Mouse (Mus musculus) heart, embryonic 10.5 days (tissue): ENCODE results near the gene Dnase1. TPM values are rescaled to one million over a fixed set of nuclear protein-coding genes. Genes with fewer than 3 reads are reported as not detected.

Experiments used
- DNase-seq: peaks from one replicate; pipeline ENCODE4 v3.0.0-alpha.2; 2017; ENCODE audit warnings: low spot score
- H3K27ac ChIP-seq: fragments of 300-500 bp; sonication (generic); 2 replicates; pipeline ENCODE4 v1.5.1; 2016; ENCODE audit warnings: mild to moderate bottlenecking
- H3K27me3 ChIP-seq: fragments of 300-500 bp; sonication (generic); 2 replicates; pipeline ENCODE4 v1.6.1; 2016; ENCODE audit warnings: mild to moderate bottlenecking; ENCODE audit not compliant: poor library complexity, insufficient read depth, severe bottlenecking
- H3K36me3 ChIP-seq: fragments of 300-500 bp; sonication (generic); 2 replicates; pipeline ENCODE4 v1.6.1; 2016; ENCODE audit warnings: mild to moderate bottlenecking, moderate library complexity
- H3K4me1 ChIP-seq: fragments of 300-500 bp; sonication (generic); 2 replicates; pipeline ENCODE4 v1.6.1; 2016; ENCODE audit warnings: mild to moderate bottlenecking
- H3K4me3 ChIP-seq: fragments of 300-500 bp; sonication (generic); 2 replicates; pipeline ENCODE4 v1.5.1; 2016; ENCODE audit warnings: mild to moderate bottlenecking, moderate library complexity
- H3K9me3 ChIP-seq: fragments of 300-500 bp; sonication (generic); 2 replicates; pipeline ENCODE4 v1.6.1; 2016; ENCODE audit warnings: mild to moderate bottlenecking, moderate library complexity
- WGBS: fragments of 180-500 bp; shearing (Covaris S2); methylation state at CpG from one replicate; pipeline ENCODE4 v1.1.7; 2016; 5-methylcytosine and 5-hydroxymethylcytosine counted together
- polyA plus RNA-seq: library from polyadenylated mRNA; unstranded; fragments of >200 nt; fragmentation: Nextera tagmentation; extraction: Ambion mirVana; gene quantifications from 2 replicates; pipeline ENCODE4 v1.2.1, GENCODE M21; 2016

Gene Dnase1
- polyA plus RNA-seq, 1 experiment from 2014 or later: 5.2 TPM

DNA sequence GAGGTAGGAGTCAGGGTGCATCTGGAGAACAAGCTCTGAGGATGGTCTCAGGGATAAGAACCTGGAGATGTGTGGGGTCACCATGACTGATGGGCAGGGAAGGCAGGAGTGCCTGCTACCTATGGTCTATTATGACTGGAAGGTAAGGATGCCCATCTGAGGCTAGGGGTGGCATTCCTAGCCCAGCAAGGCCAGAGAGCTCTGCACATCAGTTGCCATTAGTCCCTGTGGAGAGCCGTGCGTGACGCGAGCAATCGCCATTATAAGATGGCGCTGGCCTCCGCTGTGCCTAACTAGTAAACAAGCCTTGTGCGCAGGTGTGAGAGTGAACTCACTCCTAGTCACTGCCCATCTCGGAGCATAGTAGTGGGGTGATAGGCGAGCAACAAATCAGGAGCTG is 6.2 kb upstream of the Dnase1 start:
- no peak overlapping the region for H3K27ac ChIP-seq
- H3K9me3 ChIP-seq: no peaks in the 10 kb centered on the region
- no peaks in the 10 kb centered on the region for H3K4me1 ChIP-seq
- H3K27me3 ChIP-seq: no peaks in the 10 kb centered on the region
- H3K4me3 ChIP-seq: no peak overlapping the region
- DNase-seq: no peak
- 0 out of 2 replicates have a peak, but pooled peaks cover 7% of the 10 kb centered on the region for H3K36me3 ChIP-seq
- WGBS: 91% methylated on average over 10 of the region's 10 CpGs

DNA sequence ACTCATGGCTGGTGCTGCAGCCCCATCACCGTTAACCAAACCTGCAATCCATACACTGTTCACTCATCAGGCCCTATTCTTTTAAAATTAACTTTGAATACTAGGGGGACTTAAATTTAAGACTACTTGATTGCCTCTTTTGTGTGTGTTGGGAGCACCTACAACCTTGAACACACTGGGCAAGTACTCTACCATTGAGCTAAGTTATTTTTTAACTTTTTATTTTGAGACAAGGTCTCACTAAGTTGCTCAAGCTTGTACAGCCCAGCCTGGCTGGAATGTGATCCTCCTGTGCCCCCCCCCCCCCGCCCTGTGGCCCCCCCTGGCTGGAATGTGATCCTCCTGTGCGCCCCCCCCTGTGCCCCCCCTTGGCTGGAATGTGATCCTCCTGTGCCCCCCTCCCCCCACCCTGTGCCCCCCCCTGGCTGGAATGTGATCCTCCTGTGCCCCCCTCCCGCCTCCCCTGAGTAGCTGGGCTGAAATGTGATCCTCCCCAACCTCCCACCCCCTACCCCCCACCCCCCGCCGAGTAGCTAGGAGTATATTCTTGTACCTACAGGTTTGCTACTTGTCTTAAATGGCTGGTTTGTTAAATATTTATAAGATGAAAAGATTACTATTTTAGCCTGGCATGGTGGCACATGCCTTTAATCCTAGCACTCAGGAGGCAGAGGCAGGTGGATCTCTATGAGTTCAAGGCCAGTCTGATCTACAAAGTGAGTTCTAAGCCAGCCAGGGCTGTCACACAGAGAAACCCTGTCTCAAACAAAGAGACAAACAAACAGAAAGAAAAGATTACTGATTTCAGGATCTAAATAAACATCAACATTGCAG is 5.1 kb upstream of the Dnase1 start:
- DNase-seq: no peak
- no peaks in the 10 kb centered on the region for H3K9me3 ChIP-seq

DNA sequence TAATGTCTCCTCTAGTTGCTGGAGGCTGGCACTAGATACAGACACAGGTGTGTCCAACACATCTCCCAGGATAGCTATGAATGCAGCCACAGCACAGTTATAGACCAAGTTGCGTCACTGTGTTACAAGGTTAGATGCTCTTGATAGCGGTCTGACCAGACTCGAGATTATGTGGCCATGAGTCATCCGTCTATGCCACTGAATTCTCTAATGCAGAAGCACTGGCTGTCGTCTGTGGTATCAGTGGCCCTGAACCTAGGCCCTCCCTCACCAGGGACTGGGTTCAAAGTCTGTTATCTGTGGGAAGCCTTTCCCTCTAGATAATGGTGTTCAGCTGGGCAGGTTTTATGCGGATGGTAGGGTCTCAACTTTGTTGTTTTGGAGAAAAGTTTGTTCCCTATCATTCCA is 4.4 kb upstream of the Dnase1 start:
- DNase-seq: no peak
- H3K4me1 ChIP-seq: no peaks in the 10 kb centered on the region
- H3K27me3 ChIP-seq: no peaks in the 10 kb centered on the region
- no peak overlapping the region for H3K4me3 ChIP-seq
- H3K9me3 ChIP-seq: no peaks in the 10 kb centered on the region
- H3K36me3 ChIP-seq: peaks cover 18% of the 10 kb centered on the region
- H3K27ac ChIP-seq: no peak overlapping the region
- 64% methylated on average over 6 of the region's 6 CpGs for WGBS

More for the DNA sequence above, 5.1 kb upstream of the Dnase1 start:
- no peak overlapping the region for H3K27ac ChIP-seq
- H3K36me3 ChIP-seq: 0 out of 2 replicates have a peak, but pooled peaks cover 11% of the 10 kb centered on the region
- no peaks in the 10 kb centered on the region for H3K27me3 ChIP-seq
- H3K4me3 ChIP-seq: no peak overlapping the region
- H3K4me1 ChIP-seq: no peaks in the 10 kb centered on the region
- 61% methylated on average over 4 of the region's 6 CpGs for WGBS

DNA sequence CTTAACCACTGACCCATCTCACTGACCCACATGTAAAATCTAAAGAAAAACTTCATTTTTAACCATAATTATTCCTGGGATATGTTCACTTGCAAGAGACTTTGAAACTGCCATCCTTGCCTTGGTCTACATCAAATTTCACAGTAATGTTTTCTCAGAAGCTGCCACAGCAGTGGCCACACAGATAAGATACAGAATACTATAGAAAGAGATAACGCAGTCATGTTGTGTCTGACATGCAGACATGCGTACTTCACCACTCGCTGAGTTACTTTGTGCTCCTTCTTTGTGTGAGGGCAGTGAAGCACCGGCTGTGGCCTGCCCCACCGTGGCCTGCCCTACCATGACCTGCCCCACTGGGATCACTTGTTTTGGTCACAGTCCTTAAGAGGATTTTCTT is 2.8 kb upstream of the Dnase1 start:
- H3K9me3 ChIP-seq: no peaks in the 10 kb centered on the region
- WGBS: 46% methylated on average over 5 of the region's 5 CpGs
- H3K27ac ChIP-seq: no peak overlapping the region
- no peak for DNase-seq
- H3K4me1 ChIP-seq: no peaks in the 10 kb centered on the region
- H3K4me3 ChIP-seq: no peak overlapping the region
- peaks cover 35% of the 10 kb centered on the region for H3K36me3 ChIP-seq
- no peaks in the 10 kb centered on the region for H3K27me3 ChIP-seq

DNA sequence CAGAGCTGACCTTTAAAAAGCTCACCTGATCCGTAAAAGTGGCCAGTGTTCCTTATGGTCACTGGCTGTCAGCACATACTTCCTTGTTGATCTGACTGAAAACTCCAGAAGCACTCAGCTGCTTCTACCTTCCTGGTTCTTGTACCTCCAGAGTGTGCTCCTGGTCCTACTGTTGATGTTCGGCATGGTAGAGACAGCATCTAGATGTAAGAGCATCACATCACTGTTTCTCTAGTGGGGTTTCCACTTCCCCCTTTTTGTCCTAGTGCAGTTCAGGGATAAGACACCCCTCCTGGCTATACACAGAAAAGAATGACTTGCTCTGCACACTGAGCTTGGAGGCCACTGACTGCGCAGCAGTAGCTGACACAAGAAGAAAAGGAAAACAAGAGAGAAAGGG is 2.3 kb upstream of the Dnase1 start:
- WGBS: 78% methylated on average over 3 of the region's 3 CpGs
- Histone ChIP-seq H3K27ac (no peak overlapping the region), H3K4me3 (no peak overlapping the region), H3K27me3 (no peaks in the 10 kb centered on the region), H3K36me3 (peaks cover 39% of the 10 kb centered on the region), H3K9me3 (no peaks in the 10 kb centered on the region), H3K4me1 (no peaks in the 10 kb centered on the region)
- DNase-seq: no peak

DNA sequence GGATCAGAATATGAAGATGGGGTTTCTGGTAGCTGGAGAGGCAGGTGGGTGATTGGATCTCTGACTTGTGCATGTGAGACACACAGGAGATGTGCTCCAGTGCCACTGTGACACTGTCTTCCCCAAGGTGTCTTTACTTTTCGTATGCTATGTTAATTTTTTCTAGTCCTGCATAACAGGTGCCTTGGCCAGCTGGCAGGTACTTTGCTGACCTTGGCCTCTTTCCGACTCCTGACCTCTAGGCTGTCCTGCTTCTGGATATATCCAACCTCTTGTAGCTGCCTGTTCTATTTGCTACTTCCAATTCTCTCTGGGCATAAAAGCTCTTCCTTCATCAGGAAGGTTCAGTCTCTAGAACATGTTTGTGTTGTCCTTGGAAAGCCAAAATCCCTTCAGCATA is 1.2 kb upstream of the Dnase1 start:
- Histone ChIP-seq H3K9me3 (no peaks in the 10 kb centered on the region), H3K36me3 (peaks cover 46% of the 10 kb centered on the region), H3K27ac (no peak overlapping the region), H3K4me3 (no peak overlapping the region), H3K4me1 (no peaks in the 10 kb centered on the region), H3K27me3 (no peaks in the 10 kb centered on the region)
- 84% methylated on average over 2 of the region's 2 CpGs for WGBS
- peak; percentile 16 for DNase-seq

DNA sequence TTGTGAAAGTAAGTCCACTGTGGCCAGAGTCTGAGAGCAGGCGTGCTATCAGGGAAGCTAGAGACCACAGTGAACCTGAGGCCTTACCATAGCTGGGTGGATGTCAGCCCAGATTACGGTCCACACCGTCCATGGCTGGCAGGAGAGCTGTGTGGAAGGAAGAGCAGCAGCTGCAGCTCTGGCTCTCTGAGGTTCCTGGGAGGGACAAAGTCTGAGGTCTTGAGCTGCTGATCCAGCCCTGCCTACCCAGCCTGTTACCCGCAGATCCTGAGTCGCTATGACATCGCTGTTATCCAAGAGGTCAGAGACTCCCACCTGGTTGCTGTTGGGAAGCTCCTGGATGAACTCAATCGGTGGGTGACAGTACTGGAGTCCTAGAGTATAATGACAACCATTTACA is 948 bp downstream of the Dnase1 start:
- DNase-seq: no peak
- peaks cover 66% of the 10 kb centered on the region for H3K36me3 ChIP-seq

DNA sequence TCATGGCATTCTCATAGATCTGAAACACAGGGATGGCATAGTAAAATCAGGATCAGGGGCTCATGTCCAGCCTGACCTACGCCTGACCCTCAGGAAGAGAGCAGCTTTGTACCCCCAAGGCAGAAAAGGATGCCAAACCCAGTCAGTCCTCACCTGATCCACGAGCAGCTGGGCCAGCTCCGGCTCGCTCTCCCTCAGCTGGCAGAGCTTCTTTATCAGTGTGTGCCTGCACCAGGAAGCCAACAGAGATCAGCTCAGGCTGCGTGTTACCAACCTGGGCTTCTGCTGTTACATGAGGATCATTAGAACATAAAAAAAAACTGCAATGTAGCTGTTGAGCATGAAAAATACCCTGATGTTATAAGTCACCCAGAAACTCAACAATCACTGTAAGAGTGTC is 3.5 kb downstream of the Dnase1 start:
- no peak overlapping the region for H3K27ac ChIP-seq
- H3K4me3 ChIP-seq: no peak overlapping the region
- H3K27me3 ChIP-seq: no peaks in the 10 kb centered on the region
- no peak for DNase-seq
- peaks cover 88% of the 10 kb centered on the region for H3K36me3 ChIP-seq
- H3K9me3 ChIP-seq: no peaks in the 10 kb centered on the region
- WGBS: 85% methylated on average over 5 of the region's 5 CpGs
- H3K4me1 ChIP-seq: no peaks in the 10 kb centered on the region

More for the DNA sequence above, 948 bp downstream of the Dnase1 start:
- H3K9me3 ChIP-seq: no peaks in the 10 kb centered on the region
- H3K27me3 ChIP-seq: no peaks in the 10 kb centered on the region
- H3K27ac ChIP-seq: no peak overlapping the region
- no peak overlapping the region for H3K4me3 ChIP-seq
- 94% methylated on average over 7 of the region's 7 CpGs for WGBS
- H3K4me1 ChIP-seq: no peaks in the 10 kb centered on the region

DNA sequence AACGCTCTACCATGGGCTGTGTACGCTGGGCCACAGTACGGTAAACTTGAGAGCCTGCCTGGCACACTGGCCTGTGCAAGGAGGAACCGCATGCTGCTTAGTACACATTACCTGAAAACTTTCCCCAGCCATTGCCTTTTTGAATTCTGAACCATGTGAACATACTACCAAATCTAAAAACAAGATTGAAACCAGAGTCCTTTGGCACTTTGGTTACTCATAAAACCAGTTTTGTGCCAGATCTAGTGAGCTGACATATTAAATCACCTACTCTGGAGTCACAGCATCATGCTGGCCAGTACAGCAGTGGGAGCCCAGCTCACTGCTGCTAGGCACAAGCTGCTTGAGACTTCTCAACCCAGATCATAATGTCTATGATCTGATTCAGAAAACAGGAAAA is 4.9 kb downstream of the Dnase1 start:
- 96% methylated on average over 4 of the region's 4 CpGs for WGBS
- Histone ChIP-seq H3K27ac (no peak overlapping the region), H3K9me3 (no peaks in the 10 kb centered on the region), H3K36me3 (peaks cover 95% of the 10 kb centered on the region), H3K4me3 (no peak overlapping the region), H3K27me3 (no peaks in the 10 kb centered on the region), H3K4me1 (no peaks in the 10 kb centered on the region)
- no peak for DNase-seq

DNA sequence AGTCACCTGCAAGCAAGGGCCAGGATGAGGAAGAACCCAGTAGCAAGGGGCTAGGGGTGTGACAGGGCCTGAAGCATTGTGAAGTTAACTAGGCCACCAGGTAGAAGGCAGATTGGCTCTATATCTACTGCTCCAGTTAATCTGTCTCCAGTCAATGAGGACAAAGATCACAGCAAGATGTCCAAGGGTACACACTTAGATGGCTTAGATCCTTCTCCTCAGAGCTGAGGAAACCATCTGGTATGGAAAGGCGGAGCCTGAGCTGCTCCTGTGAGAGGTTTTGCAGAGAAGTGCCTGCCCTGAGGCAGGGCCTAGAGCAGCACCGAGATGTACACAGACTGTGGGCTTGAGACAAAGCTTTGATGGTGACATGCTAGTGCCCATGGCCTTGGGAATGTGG is 7.4 kb downstream of the Dnase1 start:
- no peak for DNase-seq
- Histone ChIP-seq H3K9me3 (no peaks in the 10 kb centered on the region), H3K4me1 (no peaks in the 10 kb centered on the region), H3K27ac (no peak overlapping the region), H3K36me3 (peaks cover 93% of the 10 kb centered on the region), H3K27me3 (no peaks in the 10 kb centered on the region), H3K4me3 (no peak overlapping the region)
- WGBS: 97% methylated on average over 2 of the region's 2 CpGs

DNA sequence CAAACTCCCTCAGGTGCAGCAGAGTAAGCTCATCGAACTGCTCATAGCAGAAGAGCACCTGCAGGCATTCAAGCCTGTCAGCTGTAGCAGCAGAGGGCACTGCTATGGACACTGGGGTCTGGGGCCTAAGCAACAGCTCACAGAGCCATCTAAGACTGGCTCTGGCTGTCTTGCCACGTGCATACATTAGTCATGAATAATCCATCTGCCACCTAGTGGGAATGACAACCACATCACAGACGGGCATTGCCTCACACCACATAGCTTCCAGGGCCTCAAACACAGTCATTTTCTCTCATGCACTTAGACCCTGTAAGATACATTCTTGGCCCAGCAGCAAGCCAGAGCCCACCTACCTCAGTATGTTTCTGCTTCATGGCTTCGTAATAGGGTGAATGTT is 8.8 kb downstream of the Dnase1 start:
- no peak overlapping the region for H3K4me3 ChIP-seq
- no peaks in the 10 kb centered on the region for H3K9me3 ChIP-seq
- no peak overlapping the region for H3K27ac ChIP-seq
- no peaks in the 10 kb centered on the region for H3K4me1 ChIP-seq
- no peaks in the 10 kb centered on the region for H3K27me3 ChIP-seq
- 89% methylated on average over 4 of the region's 4 CpGs for WGBS
- no peak for DNase-seq
- H3K36me3 ChIP-seq: peaks cover 92% of the 10 kb centered on the region

DNA sequence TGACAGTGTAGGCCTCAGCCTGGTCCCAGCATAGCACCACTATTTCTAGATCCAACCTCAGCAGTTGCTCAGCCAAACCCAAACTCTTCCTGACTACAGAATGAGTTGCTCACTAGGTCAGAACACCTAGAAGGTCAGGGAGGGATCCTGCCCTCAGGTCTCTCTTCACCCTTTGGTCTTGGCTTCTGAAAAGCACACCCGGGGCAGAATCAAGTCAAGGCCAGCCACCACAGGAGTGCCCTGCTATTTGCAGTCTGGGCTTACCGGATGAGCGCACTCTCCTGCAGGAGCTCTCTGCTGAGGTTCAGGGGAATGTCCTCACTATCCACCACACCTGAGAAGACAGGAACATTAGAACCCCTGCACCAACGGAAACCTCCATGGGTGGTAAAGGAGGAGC is 15.9 kb downstream of the Dnase1 start:
- Histone ChIP-seq H3K27ac (no peak overlapping the region), H3K4me1 (no peaks in the 10 kb centered on the region), H3K27me3 (no peaks in the 10 kb centered on the region), H3K9me3 (no peaks in the 10 kb centered on the region), H3K4me3 (no peak overlapping the region), H3K36me3 (peaks cover 84% of the 10 kb centered on the region)
- DNase-seq: no peak
- WGBS: 94% methylated on average over 4 of the region's 4 CpGs

DNA sequence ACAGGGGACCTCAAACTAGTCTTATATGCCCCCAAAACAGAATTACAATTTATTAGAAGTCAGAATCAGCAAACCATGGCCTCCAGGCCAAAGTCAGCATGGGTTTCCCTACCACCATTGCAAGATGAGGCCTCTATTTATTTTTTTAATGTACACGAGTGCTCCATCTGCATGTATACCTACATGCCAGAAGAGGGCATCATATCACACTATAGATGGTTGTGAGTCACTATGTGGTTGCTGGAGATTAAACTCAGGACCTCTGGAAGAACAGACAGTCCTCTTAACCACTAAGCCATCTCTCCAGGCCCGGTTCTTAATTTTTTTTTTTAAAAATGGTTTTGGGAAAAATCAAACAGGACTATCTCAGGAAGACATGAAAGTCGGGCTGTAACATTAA is 17.1 kb downstream of the Dnase1 start:
- H3K27ac ChIP-seq: no peak overlapping the region
- H3K4me1 ChIP-seq: no peaks in the 10 kb centered on the region

DNA sequence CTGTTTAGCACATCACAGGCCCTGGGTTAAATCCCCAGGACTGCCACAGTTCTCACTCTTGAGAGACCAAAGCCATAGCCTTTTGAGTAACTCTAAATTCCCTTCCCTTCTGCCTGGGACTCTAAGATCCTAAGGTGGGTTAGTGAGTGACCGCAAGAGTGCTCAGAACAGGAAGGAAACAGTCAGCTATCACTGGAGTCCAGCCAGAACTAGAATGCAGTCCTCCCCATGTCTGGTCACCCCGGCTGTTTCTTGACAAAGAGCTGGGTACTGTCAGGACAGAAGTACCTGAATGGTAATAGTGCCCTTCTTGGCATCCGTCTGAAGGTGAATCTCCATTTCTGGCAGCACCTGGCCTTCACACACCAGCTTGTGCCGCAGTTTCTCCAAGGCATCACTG is 28.2 kb downstream of the Dnase1 start:
- DNase-seq: no peak
- Histone ChIP-seq H3K4me3 (no peak overlapping the region), H3K36me3 (peaks cover 88% of the 10 kb centered on the region), H3K27me3 (no peaks in the 10 kb centered on the region), H3K9me3 (no peaks in the 10 kb centered on the region), H3K27ac (no peak overlapping the region), H3K4me1 (no peaks in the 10 kb centered on the region)
- WGBS: 88% methylated on average over 4 of the region's 4 CpGs

More for the DNA sequence above, 17.1 kb downstream of the Dnase1 start:
- H3K27me3 ChIP-seq: no peaks in the 10 kb centered on the region
- 85% methylated on average over 3 of the region's 3 CpGs for WGBS
- H3K4me3 ChIP-seq: no peak overlapping the region
- peaks cover 86% of the 10 kb centered on the region for H3K36me3 ChIP-seq
- DNase-seq: no peak
- H3K9me3 ChIP-seq: no peaks in the 10 kb centered on the region
